Mouse (Mus musculus): Measurements from ENCODE around the gene 0610040J01Rik. TPM values are rescaled to one million over a fixed set of nuclear protein-coding genes. Genes with fewer than 3 reads are reported as not detected.

Gene 0610040J01Rik
- 53.8 and 56.2 TPM in 2 replicates for polyA plus RNA-seq (2015; fragmentation: Nextera tagmentation; extraction: Ambion mirVana)

DNA sequence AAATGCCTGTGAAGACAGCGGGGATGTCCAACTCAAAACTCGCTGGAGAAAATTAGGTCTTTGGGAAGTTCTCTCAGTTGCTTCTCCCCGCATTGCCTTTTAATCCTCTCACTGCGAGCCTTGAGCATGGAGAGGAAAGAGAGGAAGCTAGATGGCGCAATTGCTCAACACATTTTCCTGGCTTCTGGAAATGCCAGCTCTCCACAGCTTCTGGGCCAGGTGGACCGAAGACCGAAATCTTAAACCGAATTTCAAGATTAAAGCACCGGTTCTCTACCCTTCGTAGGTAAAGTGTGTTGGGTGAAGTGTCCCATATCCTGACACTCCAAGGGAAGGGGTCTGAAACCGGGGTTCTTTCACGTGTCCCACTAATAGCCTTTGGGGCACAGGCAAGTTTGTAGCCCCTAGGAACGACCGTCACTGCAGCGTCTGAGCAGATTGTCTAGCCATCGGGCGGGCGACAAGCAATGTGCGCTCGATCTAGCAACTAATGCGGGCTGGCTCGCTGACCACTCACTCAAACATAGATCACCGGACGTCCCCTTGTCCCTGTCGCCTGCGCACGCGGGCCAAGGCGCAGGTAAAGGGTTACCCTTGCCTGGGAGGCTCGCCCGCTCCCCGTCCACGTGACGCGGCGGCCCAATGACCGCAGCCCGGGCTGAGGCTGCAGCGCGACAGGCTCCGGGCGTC, at the start of gene 0610040J01Rik:
Gene 0610040J01Rik, plus strand, starts transcription at position 545 of the 690 bp plus-strand sequence.
- Histone ChIP-seq H3K36me3 (ENCODE audit: control insufficient read depth, insufficient read depth, low read length) (no peaks in the 10 kb centered on the region), H3K27ac (replicated peaks) (peak within 1 kb of the TSS; percentile 82), H3K27me3 (ENCODE audit: control insufficient read depth, insufficient read depth, low read length) (no peaks in the 10 kb centered on the region), H3K9me3 (ENCODE audit: control insufficient read depth, low read length) (no peaks in the 10 kb centered on the region), H3K9ac (ENCODE audit: low read length) (peak within 1 kb of the TSS; percentile 63), H3K4me1 (replicated peaks; ENCODE audit: control insufficient read depth, insufficient read depth) (no peaks in the 10 kb centered on the region), H3K4me2 (replicated peaks; ENCODE audit: low read depth) (peak within 1 kb of the TSS; percentile 89), H3K4me3 (ENCODE audit: low read depth, low read length) (peak within 1 kb of the TSS; percentile 52)
- DNase-seq (ENCODE audit: low spot score) = peak; percentile 89
- 4% methylated on average over 42 of the region's 42 CpGs for WGBS
- no peak for TF ChIP-seq EP300 (optimal IDR thresholded peaks at IDR 0.05)
- TF ChIP-seq CTCF (IDR thresholded peaks at IDR 0.05; ENCODE audit: low read depth) = peak; percentile 89
- peak; percentile 95 for ATAC-seq (ENCODE audit: low FRiP score, low TSS enrichment)

DNA sequence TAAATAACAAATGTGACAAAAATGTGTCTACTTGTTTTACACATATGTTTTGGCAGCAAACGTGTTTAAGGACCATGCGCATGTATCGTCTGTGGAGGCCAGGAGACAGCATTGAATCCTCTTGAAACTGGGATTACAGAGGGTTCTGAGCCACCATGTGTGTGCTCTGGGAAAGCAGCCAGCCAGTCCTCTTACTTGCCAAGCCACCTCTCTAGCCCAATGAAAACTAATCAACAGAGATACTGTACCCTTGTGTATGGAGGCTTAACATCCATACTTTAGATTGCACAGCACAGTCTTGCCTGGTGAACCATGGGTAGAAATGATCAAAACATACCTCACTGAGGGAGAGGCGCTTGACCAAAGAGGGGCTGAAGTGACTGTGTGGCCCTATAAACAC, 46.3 kb upstream of the 0610040J01Rik start:
- no peak for TF ChIP-seq EP300 (optimal IDR thresholded peaks at IDR 0.05)
- TF ChIP-seq CTCF (IDR thresholded peaks at IDR 0.05; ENCODE audit: low read depth) = no peak
- no peak for ATAC-seq (ENCODE audit: low FRiP score, low TSS enrichment)
- H3K27ac ChIP-seq (replicated peaks) = no peak overlapping the region
- no peaks in the 10 kb centered on the region for H3K36me3 ChIP-seq (ENCODE audit: control insufficient read depth, insufficient read depth, low read length)
- H3K4me3 ChIP-seq (ENCODE audit: low read depth, low read length) = no peak overlapping the region
- no peak overlapping the region for H3K4me2 ChIP-seq (replicated peaks; ENCODE audit: low read depth)
- 90% methylated on average over 4 of the region's 4 CpGs for whole genome bisulfite sequencing
- H3K9ac ChIP-seq (ENCODE audit: low read length) = no peak overlapping the region
- no peaks in the 10 kb centered on the region for H3K9me3 ChIP-seq (ENCODE audit: control insufficient read depth, low read length)
- H3K4me1 ChIP-seq (replicated peaks; ENCODE audit: control insufficient read depth, insufficient read depth) = no peaks in the 10 kb centered on the region
- no peak for DNase-seq (ENCODE audit: low spot score)
- no peaks in the 10 kb centered on the region for H3K27me3 ChIP-seq (ENCODE audit: control insufficient read depth, insufficient read depth, low read length)

DNA sequence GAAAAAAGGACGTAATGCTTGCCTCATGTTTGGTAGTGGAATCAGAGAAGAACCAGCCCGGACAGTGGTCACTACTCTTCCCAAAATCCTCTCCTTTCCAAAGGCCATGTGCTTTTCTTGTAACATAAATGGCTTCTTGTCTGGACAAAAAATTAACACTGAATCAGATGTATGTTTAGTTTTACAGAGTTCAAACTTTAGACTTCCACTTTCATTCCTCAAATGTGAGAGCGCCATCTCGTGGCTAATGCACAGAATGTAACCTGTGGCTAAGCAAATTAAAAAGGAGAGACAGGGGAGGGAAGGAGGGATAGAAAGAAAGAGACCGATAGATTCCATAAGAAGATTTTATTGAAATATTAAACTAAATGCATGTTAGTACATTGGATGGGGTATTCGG, 45.4 kb upstream of the 0610040J01Rik start:
- no peaks in the 10 kb centered on the region for H3K4me1 ChIP-seq (replicated peaks; ENCODE audit: control insufficient read depth, insufficient read depth)
- H3K36me3 ChIP-seq (ENCODE audit: control insufficient read depth, insufficient read depth, low read length) = no peaks in the 10 kb centered on the region
- no peak overlapping the region for H3K4me2 ChIP-seq (replicated peaks; ENCODE audit: low read depth)
- WGBS = 35% methylated on average over 6 of the region's 6 CpGs
- H3K9me3 ChIP-seq (ENCODE audit: control insufficient read depth, low read length) = no peaks in the 10 kb centered on the region
- H3K27ac ChIP-seq (replicated peaks) = no peak overlapping the region
- DNase-seq (ENCODE audit: low spot score) (peak; percentile 48), ATAC-seq (ENCODE audit: low FRiP score, low TSS enrichment) (no peak)
- no peak overlapping the region for H3K9ac ChIP-seq (ENCODE audit: low read length)
- TF ChIP-seq CTCF (IDR thresholded peaks at IDR 0.05; ENCODE audit: low read depth) = peak; percentile 90
- no peak for TF ChIP-seq EP300 (optimal IDR thresholded peaks at IDR 0.05)
- no peak overlapping the region for H3K4me3 ChIP-seq (ENCODE audit: low read depth, low read length)
- no peaks in the 10 kb centered on the region for H3K27me3 ChIP-seq (ENCODE audit: control insufficient read depth, insufficient read depth, low read length)

DNA sequence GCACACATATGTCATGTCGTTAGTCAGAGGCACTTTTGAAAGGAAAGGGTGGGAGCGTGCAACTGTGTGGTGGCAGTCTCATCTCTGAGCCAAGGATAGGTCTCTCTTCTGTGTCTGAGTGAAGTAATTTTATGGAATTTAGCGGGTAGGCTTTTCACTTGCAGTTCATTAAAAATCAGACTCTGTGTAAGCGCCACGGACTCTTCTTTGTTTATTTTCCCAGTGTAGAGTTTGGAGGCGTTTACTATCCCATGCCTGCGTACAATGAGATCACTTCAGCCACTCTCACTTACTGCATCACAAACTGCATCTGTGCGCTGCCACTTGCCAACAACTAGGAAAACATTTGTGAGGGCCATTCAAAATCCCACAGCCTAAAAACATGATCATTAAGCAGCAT, 44.7 kb upstream of the 0610040J01Rik start:
- Histone ChIP-seq H3K9ac (ENCODE audit: low read length) (no peak overlapping the region), H3K4me1 (replicated peaks; ENCODE audit: control insufficient read depth, insufficient read depth) (no peaks in the 10 kb centered on the region), H3K4me3 (ENCODE audit: low read depth, low read length) (no peak overlapping the region), H3K4me2 (replicated peaks; ENCODE audit: low read depth) (no peak overlapping the region; the same call in 1 of the 2 replicates), H3K36me3 (ENCODE audit: control insufficient read depth, insufficient read depth, low read length) (no peaks in the 10 kb centered on the region), H3K9me3 (ENCODE audit: control insufficient read depth, low read length) (no peaks in the 10 kb centered on the region), H3K27ac (replicated peaks) (no peak overlapping the region), H3K27me3 (ENCODE audit: control insufficient read depth, insufficient read depth, low read length) (no peaks in the 10 kb centered on the region)
- 63% methylated on average over 8 of the region's 8 CpGs for WGBS
- DNase-seq (ENCODE audit: low spot score) = no peak
- no peak for ATAC-seq (ENCODE audit: low FRiP score, low TSS enrichment)
- TF ChIP-seq EP300 (optimal IDR thresholded peaks at IDR 0.05) = no peak
- no peak for TF ChIP-seq CTCF (IDR thresholded peaks at IDR 0.05; ENCODE audit: low read depth)

DNA sequence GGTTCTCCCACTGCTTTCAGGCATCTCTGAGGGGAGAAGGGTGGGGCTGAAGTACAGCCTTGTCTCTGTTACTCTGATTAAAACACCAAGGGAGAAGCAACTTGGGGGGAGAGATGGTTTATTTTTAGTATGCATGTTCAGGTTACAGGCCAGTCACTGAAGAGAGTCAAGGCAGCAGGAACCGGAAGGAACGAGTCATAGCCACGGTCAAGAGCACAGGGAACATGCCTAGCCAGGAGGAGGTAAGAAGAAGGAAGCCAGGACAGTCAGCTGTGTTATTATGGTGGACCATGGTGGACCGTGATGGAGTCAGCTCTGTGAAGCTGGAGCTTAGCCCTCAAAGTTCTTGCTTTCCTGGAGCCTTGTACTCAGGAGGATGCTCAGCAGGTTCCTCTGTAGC, 43.9 kb upstream of the 0610040J01Rik start:
- ATAC-seq (ENCODE audit: low FRiP score, low TSS enrichment) (no peak), DNase-seq (ENCODE audit: low spot score) (no peak)
- H3K36me3 ChIP-seq (ENCODE audit: control insufficient read depth, insufficient read depth, low read length) = no peaks in the 10 kb centered on the region
- no peak overlapping the region for H3K4me3 ChIP-seq (ENCODE audit: low read depth, low read length)
- TF ChIP-seq EP300 (optimal IDR thresholded peaks at IDR 0.05) = no peak
- no peak for TF ChIP-seq CTCF (IDR thresholded peaks at IDR 0.05; ENCODE audit: low read depth)
- H3K27me3 ChIP-seq (ENCODE audit: control insufficient read depth, insufficient read depth, low read length) = no peaks in the 10 kb centered on the region
- no peak overlapping the region for H3K4me2 ChIP-seq (replicated peaks; ENCODE audit: low read depth)
- H3K9ac ChIP-seq (ENCODE audit: low read length) = no peak overlapping the region
- 73% methylated on average over 4 of the region's 4 CpGs for WGBS
- H3K4me1 ChIP-seq (replicated peaks; ENCODE audit: control insufficient read depth, insufficient read depth) = no peaks in the 10 kb centered on the region
- H3K9me3 ChIP-seq (ENCODE audit: control insufficient read depth, low read length) = no peaks in the 10 kb centered on the region
- no peak overlapping the region for H3K27ac ChIP-seq (replicated peaks)

DNA sequence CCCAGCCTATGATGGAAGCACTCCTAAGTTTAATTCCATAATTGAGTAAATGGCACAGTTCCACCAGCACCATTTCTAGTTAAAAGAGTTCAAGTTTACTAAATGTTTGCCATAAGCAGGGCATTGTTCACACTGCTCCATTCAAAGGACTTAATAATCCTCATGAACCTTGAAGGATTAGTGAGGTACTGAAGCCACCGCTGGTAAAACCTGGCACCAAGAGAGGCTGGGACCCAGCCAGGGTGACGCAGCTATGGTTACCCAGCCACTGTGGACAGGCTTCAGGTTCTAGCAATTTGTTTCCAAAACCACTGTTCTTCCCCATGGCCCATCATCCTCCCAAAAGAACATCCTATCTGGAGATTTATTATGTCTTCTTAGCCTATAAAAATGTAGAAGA, 39.2 kb upstream of the 0610040J01Rik start:
- Histone ChIP-seq H3K36me3 (ENCODE audit: control insufficient read depth, insufficient read depth, low read length) (no peaks in the 10 kb centered on the region), H3K4me3 (ENCODE audit: low read depth, low read length) (no peak overlapping the region), H3K9ac (ENCODE audit: low read length) (no peak overlapping the region), H3K4me2 (replicated peaks; ENCODE audit: low read depth) (no peak overlapping the region), H3K9me3 (ENCODE audit: control insufficient read depth, low read length) (no peaks in the 10 kb centered on the region), H3K27me3 (ENCODE audit: control insufficient read depth, insufficient read depth, low read length) (no peaks in the 10 kb centered on the region), H3K4me1 (replicated peaks; ENCODE audit: control insufficient read depth, insufficient read depth) (no peaks in the 10 kb centered on the region), H3K27ac (replicated peaks) (no peak overlapping the region)
- 55% methylated on average over 2 of the region's 2 CpGs for WGBS
- TF ChIP-seq EP300 (optimal IDR thresholded peaks at IDR 0.05) (no peak), CTCF (IDR thresholded peaks at IDR 0.05; ENCODE audit: low read depth) (no peak)
- ATAC-seq (ENCODE audit: low FRiP score, low TSS enrichment) = no peak
- DNase-seq (ENCODE audit: low spot score) = no peak
